Mouse (Mus musculus) heart, postnatal 0 days (tissue): ENCODE data around the gene Myo16.

ENCODE experiments used
- CTCF ChIP-seq: IDR thresholded peaks from 2 replicates; pipeline ENCODE4 v1.5.1; 2016; ENCODE audit warnings: antibody characterized with exemption, control low read depth, low read depth
- EP300 ChIP-seq: IDR thresholded peaks from 2 replicates; pipeline ENCODE4 v1.6.1; 2016; ENCODE audit warnings: antibody characterized with exemption, low read depth

GRCm38 (mm10) chr8:10490874-10491273 lies 337.2 kb downstream of the Myo16 start:
- TF ChIP-seq CTCF (no peak), EP300 (no peak)
